Mouse (Mus musculus): ENCODE results near the gene Trip11.

Trip11 gene

DNA sequence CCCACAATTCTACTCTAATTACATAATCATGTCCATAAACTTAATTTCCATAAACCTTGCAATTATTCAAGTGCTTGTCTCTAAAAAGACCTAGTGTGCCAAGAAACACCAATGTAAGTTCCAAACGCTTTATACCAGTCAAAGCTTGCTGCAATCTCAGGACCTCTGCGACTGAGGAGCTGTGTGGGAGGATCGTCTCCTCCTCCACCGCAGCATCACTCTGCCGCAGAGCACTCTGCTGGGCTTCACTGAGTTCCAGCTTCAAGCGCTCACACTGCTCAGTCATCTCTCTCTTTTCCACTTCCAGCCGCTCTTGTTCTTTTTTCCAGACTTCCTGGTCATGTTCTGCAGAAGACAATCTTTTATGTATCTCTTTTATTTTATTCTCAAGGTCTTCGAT is 19.8 kb downstream of the Trip11 start:
- DNase-seq (ENCODE audit: low spot score), result no peak

DNA sequence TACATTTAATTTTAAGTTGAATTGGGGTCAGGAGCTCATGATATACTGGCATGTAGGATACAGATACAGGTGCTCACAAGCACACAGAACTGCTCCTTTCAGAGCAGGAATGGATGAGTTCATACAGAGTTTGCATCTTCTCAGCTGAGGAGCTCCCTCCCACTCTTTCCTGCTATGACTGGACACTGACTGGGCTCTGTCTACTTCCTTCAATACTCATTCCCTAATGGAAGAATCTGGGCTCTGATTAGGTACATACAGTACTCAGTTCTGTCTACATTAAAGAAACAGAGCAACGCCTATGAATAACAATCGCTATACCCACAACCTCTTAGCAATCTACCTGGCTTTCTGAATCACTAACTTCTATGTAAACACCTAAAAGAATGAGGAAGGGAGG is 20.2 kb downstream of the Trip11 start:
- DNase-seq (ENCODE audit: low spot score), result no peak

DNA sequence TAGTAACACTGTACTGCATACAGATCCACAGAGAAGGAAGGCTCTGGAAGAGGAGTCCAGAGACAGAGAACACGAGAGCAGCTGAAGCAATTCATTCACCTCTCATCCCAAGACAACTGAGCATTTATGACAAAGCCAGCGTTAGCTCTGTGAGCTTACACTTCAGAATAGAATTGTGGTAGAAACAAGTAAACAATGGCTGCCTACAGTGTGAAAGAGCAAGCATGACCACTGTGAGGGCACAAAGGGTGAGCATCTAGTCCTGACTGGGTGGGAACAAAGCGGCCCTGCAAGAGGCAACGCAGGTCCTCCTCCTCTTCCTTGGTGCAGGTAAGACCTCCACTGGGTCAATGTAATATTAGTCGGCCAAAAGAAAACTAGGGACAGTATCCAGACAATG is 22.0 kb downstream of the Trip11 start:
- DNase-seq (ENCODE audit: low spot score), result no peak

DNA sequence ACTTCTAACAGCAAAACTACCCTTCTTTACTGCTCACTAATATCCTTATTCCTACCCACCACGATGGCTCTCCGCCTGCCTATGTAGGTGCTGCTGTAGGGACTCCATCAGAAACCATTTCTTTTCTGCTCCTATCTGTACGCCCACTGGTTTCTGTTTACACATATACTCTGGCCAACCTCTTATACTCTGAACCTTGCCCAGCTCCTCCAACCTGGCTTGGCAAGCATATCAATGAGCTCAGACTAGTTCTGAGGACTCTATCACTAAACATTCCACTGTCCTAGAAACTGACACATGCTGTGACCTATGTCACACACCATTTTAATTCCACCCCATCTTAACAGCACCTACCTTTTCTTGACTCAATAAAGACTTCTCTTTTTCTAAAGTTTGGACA is 23.7 kb downstream of the Trip11 start:
- DNase-seq (ENCODE audit: low spot score), result no peak

DNA sequence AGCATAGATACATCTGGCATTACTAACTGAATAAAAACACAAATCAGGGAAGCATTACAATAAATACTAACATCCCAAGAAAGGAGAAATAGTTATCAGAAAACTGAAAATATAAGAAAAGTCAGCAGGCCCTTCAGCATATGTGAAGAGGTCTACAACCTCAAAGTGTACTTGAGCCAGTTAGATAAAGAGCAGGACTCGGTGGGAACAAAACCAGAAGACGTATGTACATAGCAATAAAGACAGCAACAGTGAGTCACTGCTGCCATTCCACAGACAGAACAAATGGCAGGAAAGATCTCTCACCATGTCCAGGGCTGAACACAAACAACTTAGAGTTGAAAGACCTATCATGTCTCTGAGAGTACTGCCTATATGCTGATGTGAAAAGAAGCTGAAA is 24.8 kb downstream of the Trip11 start:
- no peak for DNase-seq (ENCODE audit: low spot score)

DNA sequence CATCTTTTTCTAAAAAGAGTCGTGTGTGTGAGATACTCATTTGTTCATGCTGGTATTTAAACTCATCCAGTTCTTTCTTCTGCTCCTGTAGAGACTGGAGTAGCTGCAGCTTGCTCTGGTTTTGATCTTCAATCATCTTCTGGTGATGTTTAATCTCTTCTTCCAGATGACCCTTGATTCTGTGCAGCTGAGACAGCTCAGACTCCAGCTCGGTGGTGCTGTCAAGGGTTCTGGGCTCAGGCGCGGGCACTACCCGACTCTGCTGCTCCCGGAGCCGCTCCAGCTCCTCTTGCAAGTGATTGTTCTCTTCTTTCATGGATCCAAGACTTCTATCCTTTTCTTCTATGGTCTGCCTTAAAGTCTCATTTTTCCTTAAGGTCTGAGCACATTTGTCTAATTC is 28.1 kb downstream of the Trip11 start:
- no peak for DNase-seq (ENCODE audit: low spot score)

DNA sequence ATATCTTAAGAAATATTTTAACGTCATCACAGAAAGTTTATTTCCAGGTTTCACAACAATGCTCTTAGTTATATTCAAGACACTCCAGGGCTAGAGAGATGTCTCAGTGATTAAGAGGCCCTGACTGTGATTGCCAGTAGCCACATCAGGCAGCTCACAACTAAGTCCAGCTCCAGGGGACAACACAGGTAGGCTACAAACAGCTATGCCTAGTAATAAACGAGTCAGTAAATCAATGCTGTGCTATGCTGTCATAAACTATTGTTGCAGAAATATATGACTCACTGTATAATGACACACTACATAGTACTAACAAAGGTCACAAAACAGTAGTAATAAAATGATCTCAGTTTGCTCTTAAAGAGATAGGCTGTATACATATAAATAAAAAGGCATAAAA is 36.7 kb downstream of the Trip11 start:
- DNase-seq (ENCODE audit: low spot score), result no peak

DNA sequence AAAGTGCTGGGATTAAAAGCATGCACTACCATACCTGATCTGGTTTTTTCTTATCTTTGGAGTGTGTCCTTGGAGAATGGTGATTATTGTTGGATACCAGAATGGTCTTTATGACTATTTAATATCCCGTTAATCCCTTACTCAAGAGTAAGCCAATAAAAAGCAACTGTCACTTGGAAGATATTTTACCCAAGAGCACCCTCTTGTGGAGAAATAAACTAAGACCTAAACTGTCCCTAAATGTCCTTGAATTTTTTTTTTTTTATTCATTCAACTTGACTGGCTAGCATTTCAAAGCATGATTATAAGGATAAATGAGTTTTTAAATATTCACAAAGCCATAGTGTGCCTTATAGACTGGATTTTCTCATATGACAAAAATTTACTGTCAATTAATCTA is 38.0 kb downstream of the Trip11 start:
- DNase-seq (ENCODE audit: low spot score), result no peak

- DNase-seq (ENCODE audit: low spot score), result no peak
Observed at GRCm38 (mm10) chr12:101862286-101862964, 50.6 kb downstream of the Trip11 start.

- DNase-seq (ENCODE audit: low spot score), result no peak
Observed at GRCm38 (mm10) chr12:101860256-101860655, 52.8 kb downstream of the Trip11 start.

- no peak for DNase-seq (ENCODE audit: low spot score)
Observed at GRCm38 (mm10) chr12:101858011-101858410, 55.1 kb downstream of the Trip11 start.

- no peak for DNase-seq (ENCODE audit: low spot score)
Observed at GRCm38 (mm10) chr12:101854336-101854735, 58.7 kb downstream of the Trip11 start.

DNA sequence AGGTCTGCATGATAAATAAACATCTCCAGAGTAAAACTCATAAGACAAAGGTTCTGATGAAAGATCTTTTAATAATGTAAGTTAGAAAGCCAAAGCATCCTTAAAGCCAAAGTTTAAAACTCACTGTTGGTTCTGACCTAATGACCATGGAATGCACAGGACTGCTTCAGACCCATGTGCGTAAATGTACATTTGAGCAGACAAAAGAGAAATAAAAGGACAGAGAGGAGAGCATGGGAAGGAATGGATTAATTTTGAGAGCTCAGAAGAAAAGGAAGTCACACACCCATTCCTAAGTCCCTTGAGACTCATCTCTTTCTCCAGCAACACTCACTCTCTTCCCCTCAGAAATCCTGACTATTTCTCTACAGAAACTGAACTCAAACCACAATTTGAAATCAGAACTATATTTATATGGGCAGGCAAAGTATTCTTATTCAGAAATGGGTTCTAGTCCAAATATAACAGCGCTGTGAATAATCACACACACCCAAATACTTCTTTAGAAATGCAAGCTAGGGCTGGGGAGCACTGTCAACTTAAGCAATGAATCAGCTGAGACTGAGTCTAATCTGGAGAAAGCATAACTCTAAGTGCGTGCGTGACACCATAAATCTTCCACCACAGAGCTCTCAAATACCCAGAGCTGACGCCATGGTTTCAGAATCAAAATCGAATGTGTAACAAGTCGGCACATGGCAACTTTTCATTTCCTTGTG is 61.1 kb downstream of the Trip11 start:
- DNase-seq (ENCODE audit: low spot score), result no peak

- no peak for DNase-seq (ENCODE audit: low spot score)
Observed at GRCm38 (mm10) chr12:101851314-101851713, 61.8 kb downstream of the Trip11 start.

GRCm38 (mm10) chr12:101836546-101837274 is 76.4 kb downstream of the Trip11 start:
- DNase-seq (ENCODE audit: low spot score), result no peak

DNA sequence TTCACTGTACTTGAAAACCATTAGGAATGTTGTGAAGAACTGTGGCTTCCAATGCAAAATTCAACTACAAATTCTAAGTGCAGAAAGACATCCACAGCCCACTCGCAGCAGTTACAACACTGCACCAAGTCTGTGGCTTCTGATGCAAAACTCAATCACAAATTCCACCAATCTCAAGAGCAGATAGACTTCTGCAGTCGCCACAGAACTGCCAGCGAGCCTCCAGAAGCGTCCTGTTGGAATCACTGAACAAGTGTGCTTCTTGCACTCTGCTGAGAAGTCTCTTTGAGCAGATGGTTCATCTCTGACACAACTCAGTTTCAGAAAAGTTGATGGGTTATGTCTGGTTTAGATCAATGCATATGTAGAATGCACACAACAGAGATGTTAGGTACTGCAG is 78.4 kb downstream of the Trip11 start:
- DNase-seq (ENCODE audit: low spot score), result no peak

GRCm38 (mm10) chr12:101833776-101834175 is 79.3 kb downstream of the Trip11 start:
- DNase-seq (ENCODE audit: low spot score), result no peak

- DNase-seq (ENCODE audit: low spot score), result no peak
Observed at GRCm38 (mm10) chr12:101833115-101833506, 80.0 kb downstream of the Trip11 start.

DNA sequence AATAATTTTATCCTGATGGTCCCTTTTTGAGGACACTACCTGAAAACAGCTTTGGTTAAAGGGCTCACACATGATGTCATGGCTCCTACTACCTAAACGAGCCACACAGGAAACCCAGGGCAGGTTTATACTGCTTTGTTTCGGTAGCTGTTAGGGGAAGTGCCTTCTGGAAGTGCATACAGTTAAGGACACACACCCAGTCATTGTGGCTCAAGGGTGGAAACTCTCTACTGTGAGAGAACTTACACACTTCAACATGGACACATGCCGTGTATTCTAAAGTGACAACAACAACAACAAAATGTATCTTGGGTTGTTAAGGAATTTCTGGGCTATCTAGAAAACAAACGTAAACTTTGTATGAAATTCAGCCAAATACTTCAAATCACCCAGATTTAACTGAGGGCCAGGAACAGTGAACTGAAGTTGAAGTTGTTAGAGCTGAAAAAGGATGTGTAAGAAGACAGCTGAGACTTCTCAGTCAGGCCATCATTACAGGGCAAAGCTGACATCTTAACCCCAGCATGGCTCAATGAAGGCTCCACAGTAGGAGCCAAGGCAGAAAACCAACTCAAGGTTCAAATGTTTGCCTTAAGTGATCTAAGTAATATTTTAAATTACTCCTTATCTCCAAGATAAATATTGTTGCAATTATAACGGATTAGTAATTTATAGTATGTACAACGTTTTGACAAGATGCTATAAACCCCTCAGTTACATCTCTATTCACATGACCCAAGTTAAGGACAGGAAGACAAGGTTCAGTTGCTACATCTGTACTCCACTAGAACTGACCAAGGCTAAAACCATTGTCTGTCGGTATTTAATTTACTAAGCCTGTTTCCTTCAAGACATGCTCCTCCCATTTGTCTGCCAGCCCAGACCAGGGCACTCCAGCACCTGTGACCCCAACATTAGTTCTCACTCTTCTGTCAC is 80.6 kb downstream of the Trip11 start:
- no peak for DNase-seq (ENCODE audit: low spot score)

- DNase-seq (ENCODE audit: low spot score), result no peak
Observed at GRCm38 (mm10) chr12:101831221-101831620, 81.8 kb downstream of the Trip11 start.

DNA sequence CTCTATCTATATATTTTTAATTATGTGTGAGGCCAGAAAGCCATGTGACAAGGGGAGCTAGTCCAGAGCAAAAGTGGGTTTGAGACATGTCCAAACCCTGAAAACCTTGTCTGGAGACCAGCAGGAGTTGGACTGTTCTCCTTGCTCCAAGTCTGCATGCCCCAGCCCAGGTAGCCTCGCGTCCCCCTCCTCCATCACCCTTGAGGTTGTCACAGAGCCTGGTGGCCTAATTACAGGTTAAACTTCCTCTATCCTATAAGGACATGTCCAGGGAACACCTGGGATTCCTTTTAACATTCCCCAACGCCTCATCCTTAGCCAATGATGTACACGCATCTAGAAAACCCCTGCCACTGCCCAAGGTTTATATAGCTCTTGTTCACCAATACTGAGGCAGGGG is 89.9 kb downstream of the Trip11 start:
- DNase-seq (ENCODE audit: low spot score), result no peak

DNA sequence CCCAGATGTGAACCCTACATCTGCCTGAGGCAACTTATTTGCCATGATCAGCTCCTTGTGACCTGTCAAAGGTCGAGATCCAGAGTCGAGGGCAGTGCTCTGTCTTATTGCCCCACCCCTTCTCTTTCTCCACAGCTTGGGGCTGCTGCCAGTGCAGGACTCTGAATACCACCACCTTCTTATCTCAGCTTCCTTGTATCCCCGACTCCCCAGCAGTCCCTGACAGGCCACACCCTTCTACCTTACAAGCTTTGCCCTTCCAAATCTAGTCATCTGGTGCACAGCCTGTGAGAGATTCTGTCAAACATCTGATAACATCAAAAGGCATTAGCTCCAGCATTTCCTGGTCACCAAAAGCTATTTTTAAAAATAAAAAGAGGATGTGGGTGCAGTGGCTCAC is 91.5 kb downstream of the Trip11 start:
- DNase-seq (ENCODE audit: low spot score), result no peak

Data from ovary, postnatal 10 days (tissue).